Mouse (Mus musculus) midbrain, embryonic 12.5 days (tissue): ENCODE measurements around the gene Coq3. TPM values are rescaled to one million over a fixed set of nuclear protein-coding genes. Genes with fewer than 3 reads are reported as not detected.

Experiments
- ATAC-seq: fragments of 200-750 bp; cut with Nextera tagmentation; 2 replicates; pipeline ENCODE4 v1.8.0; 2017; ENCODE audit warnings: low read depth, moderate TSS enrichment, moderate library complexity; ENCODE audit not compliant: low FRiP score
- H3K27ac ChIP-seq: fragments of 300-500 bp; sonication (generic); replicated peaks from 2 replicates; pipeline ENCODE4 v1.5.1; 2016; ENCODE audit warnings: mild to moderate bottlenecking
- H3K27me3 ChIP-seq: fragments of 300-500 bp; sonication (generic); 2 replicates; pipeline ENCODE4 v1.6.1; 2016; ENCODE audit warnings: mild to moderate bottlenecking
- H3K36me3 ChIP-seq: fragments of 300-500 bp; sonication (generic); 2 replicates; pipeline ENCODE4 v1.6.1; 2016
- H3K4me1 ChIP-seq: fragments of 300-500 bp; sonication (generic); 2 replicates; pipeline ENCODE4 v1.6.1; 2016
- H3K4me2 ChIP-seq: fragments of 300-500 bp; sonication (generic); replicated peaks from 2 replicates; pipeline ENCODE4 v1.6.1; 2016; ENCODE audit warnings: mild to moderate bottlenecking, moderate library complexity
- H3K4me3 ChIP-seq: fragments of 300-500 bp; sonication (generic); 2 replicates; pipeline ENCODE4 v1.5.1; 2016; ENCODE audit warnings: mild to moderate bottlenecking
- H3K9ac ChIP-seq: fragments of 300-500 bp; sonication (generic); replicated peaks from 2 replicates; pipeline ENCODE4 v1.6.1; 2016; ENCODE audit warnings: mild to moderate bottlenecking, moderate library complexity
- H3K9me3 ChIP-seq: fragments of 300-500 bp; sonication (generic); 2 replicates; pipeline ENCODE4 v1.6.1; 2016; ENCODE audit warnings: mild to moderate bottlenecking
- WGBS: fragments of 180-500 bp; shearing (Covaris S2); methylation state at CpG from one replicate; pipeline ENCODE4 v1.1.7; 2016; 5-methylcytosine and 5-hydroxymethylcytosine counted together
- polyA plus RNA-seq: library from polyadenylated mRNA; unstranded; fragments of >200 nt; fragmentation: Nextera tagmentation; extraction: Ambion mirVana; gene quantifications from 2 replicates; pipeline ENCODE4 v1.2.1, GENCODE M21; 2016

The Coq3 gene
- 10.8 and 10.9 TPM in 2 replicates for polyA plus RNA-seq

DNA sequence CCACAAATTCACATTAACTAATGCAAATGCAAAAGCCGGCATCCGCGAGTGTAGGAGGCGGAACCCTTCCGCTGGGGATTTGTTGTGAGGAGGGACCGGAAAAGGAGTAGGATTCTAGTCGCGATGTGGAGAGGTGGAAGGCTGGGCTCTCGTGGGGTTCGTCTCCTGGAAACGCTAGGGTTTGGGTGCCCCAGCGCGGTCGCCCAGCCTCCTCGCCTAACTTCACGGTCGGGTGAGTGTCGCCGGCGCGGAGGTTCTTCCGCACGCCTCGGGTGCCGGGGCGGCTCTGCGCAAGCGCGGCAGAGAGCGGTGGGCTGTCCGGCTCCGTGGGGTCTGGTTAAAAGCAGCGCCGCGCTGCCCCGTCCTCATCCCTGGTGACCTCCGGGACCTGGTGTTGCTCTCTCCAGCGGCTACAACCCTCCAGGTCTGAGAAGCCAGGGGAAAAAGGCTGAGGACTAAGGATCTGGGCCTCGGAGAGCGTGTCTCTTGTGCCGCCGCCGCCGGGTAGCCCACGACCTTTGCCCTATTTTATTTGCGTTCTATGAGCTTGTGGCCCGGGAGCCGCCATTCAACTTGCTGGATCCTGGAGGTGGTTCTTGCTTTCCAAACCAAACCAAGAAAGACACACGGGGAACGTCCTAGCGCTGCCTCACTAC, at the start of gene Coq3:
Gene Coq3, plus strand, starts transcription at position 109 of the 656 bp plus-strand sequence.
- peak; percentile 93 for ATAC-seq
- H3K4me2 ChIP-seq = peak within 1 kb of the TSS; percentile 64
- H3K27ac ChIP-seq = peak within 1 kb of the TSS; percentile 88
- H3K27me3 ChIP-seq = no peaks in the 10 kb centered on the region
- H3K4me3 ChIP-seq = peak within 1 kb of the TSS; percentile 68
- H3K36me3 ChIP-seq = peaks cover 17% of the 10 kb centered on the region; the same call in 1 of the 2 replicates
- under 1% methylated on average over 51 of the region's 51 CpGs for WGBS
- peak within 1 kb of the TSS; percentile 69 for H3K9ac ChIP-seq
- H3K9me3 ChIP-seq = no peaks in the 10 kb centered on the region
- no peaks in the 10 kb centered on the region for H3K4me1 ChIP-seq

DNA sequence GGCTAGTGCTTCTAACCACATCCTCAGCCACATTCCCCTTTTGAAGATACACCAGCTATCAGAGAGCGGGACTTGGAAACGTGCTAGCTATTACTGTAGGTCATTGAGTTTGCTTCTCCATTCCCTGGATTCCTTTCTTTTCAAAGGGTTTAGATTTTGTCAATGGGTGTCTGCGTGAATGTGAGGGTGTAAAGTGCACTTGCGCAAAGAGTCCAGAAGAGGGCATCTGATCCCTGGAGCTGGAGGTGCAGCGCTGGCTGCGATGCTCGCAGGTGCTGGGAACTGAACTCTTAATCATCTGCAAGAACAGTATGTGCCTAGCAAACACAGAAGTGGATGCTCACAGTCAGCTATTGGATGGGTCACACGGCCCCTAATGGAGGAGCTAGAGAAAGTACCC, 46.6 kb upstream of the Coq3 start:
- Histone ChIP-seq H3K36me3 (peaks cover 20% of the 10 kb centered on the region), H3K27me3 (no peaks in the 10 kb centered on the region), H3K27ac (no peak overlapping the region), H3K4me1 (no peaks in the 10 kb centered on the region), H3K4me3 (no peak overlapping the region), H3K9me3 (no peaks in the 10 kb centered on the region), H3K9ac (no peak overlapping the region), H3K4me2 (no peak overlapping the region)
- no peak for ATAC-seq
- 94% methylated on average over 8 of the region's 8 CpGs for WGBS

DNA sequence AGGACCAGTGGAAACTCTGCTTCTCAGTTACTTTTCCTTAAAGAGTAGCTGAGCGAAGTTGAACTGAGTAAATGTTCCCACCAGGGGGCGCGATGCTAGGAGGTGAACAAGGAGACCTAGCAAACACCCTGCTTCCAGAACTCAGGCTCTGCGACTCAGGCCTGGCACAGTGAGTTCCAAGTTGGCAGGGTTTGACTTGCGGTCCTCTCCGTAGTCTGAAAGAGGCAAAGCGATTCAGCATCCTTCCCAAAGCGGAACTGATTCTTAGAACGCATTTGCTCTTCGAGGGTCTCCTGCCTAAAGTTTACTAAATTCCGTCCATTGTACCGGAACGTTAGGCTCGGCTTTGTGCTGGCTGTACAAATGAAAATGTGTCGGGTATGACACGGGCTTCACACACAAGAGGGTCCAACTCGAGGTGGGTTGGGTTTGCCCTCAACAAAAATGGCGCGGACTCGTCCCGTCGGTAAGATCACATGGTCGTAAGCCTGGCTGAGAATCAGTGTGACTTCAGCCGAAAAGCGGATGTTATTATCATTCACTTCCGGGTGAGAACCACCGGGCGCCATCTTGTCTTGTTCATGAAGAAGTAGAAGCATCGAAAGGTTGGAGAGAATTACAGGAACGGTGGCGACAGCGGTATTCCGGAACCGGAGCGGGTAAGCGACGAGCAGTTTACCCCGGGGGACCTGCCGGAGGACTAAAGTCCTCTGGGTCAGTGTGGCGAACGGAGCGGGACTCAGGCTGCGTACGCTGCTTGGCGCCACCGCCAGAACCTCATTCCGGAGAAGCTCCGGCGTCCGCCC, 31.8 kb upstream of the Coq3 start, which contains the start of gene Pnisr:
Gene Pnisr, plus strand, starts transcription at position 103 of the 806 bp plus-strand sequence.
- Histone ChIP-seq H3K9ac (peak within 1 kb of the TSS; percentile 80), H3K9me3 (no peaks in the 10 kb centered on the region), H3K4me2 (peak within 1 kb of the TSS; percentile 56), H3K27ac (peak within 1 kb of the TSS; percentile 96), H3K4me1 (peaks cover 12% of the 10 kb centered on the region), H3K27me3 (no peaks in the 10 kb centered on the region), H3K4me3 (peak within 1 kb of the TSS; percentile 67), H3K36me3 (no peaks in the 10 kb centered on the region)
- WGBS = under 1% methylated on average over 50 of the region's 50 CpGs
- peak; percentile 98 for ATAC-seq

DNA sequence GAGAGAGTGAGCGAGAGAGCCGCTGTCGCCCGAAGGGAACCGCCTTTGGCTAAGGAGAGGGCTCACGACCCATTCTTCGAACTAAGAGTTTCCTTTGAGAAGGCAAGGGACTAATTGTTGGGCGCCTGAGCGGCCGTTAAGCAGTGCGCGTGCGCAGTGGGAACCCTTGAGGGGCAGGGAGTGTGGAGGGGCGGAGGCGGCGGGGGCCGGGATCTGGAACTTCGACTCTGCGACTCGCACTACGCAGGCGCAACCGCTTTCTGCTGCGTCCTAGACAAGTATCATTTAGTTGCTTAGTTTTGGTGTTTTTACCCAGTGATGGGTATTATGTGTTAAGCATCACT, 31.2 kb upstream of the Coq3 start:
- Histone ChIP-seq H3K4me1 (peaks cover 12% of the 10 kb centered on the region), H3K9ac (peak overlapping the region; percentile 80), H3K4me3 (peak overlapping the region; percentile 67), H3K27ac (peak overlapping the region; percentile 96), H3K9me3 (no peaks in the 10 kb centered on the region), H3K27me3 (no peaks in the 10 kb centered on the region), H3K4me2 (peak overlapping the region; percentile 49), H3K36me3 (no peaks in the 10 kb centered on the region)
- ATAC-seq = peak; percentile 84
- WGBS = under 1% methylated on average over 24 of the region's 24 CpGs

DNA sequence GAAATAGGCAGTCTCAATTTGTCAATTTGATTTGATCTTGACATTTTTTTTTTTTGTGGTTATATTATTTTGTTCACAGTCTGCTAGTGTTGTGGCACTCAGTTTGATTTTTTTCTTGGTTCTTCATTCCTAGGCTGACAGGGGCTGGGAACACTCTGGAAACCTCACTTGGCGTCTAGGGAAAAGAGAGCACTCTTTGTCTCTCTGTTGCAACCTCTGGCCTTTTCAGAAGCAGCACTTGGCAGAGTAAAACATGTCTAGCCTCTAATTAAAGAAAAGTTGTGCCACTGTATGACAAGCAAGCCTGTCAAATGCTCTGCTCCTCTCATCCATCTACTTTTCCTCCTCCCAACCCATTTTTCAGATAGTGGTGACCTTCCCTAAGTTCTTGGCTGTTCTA, 22.0 kb upstream of the Coq3 start:
- H3K9ac ChIP-seq = no peak overlapping the region
- peaks cover 59% of the 10 kb centered on the region for H3K36me3 ChIP-seq
- no peak overlapping the region for H3K27ac ChIP-seq
- no peak for ATAC-seq
- H3K4me1 ChIP-seq = no peaks in the 10 kb centered on the region
- no peak overlapping the region for H3K4me3 ChIP-seq
- 63% methylated on average over 1 of the region's 1 CpGs for WGBS
- no peaks in the 10 kb centered on the region for H3K9me3 ChIP-seq
- no peaks in the 10 kb centered on the region for H3K27me3 ChIP-seq
- no peak overlapping the region for H3K4me2 ChIP-seq

DNA sequence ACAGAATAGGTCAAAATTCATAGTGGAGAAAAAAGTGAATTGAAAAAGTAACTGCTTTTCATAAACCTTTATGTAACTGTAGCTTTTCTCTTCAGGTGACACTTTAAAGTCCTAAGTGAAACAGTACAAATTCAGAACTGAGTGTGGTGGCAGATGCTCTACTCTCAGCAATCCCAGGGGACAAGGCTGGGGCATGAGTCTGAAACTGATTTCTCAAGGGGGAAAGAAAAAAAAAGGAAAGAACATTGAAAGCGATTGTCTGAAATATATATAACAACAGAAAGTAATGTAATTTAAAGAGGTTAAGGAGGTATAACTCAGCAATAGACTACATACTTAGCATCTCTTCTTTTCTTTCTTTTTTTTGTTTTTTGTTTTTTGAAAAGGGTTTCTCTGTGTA, 14.2 kb upstream of the Coq3 start:
- Histone ChIP-seq H3K4me2 (no peak overlapping the region), H3K4me3 (no peak overlapping the region), H3K27me3 (no peaks in the 10 kb centered on the region), H3K27ac (no peak overlapping the region), H3K9me3 (no peaks in the 10 kb centered on the region), H3K36me3 (peaks cover 62% of the 10 kb centered on the region), H3K4me1 (no peaks in the 10 kb centered on the region), H3K9ac (no peak overlapping the region)
- ATAC-seq = no peak
- 96% methylated on average over 1 of the region's 1 CpGs for WGBS

DNA sequence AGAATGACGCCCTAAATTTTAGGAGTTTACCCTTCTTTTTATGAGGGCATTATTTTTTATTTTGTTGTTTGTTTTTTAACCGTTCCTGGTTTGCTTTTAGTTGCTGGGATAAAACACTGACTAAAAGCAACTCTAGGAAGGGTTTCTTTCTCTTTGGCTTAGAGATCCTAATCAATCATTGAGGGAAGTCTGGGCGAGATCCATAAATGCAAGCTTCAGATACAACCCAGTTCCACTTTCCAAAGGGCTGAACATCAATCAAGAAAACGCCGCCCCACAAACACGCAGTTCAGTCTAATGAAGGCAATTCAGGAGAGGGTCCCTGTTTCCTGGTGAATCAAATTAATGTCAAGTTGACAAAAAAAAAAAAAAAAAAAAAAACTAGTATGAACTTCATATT, 697 bp upstream of the Coq3 start:
- WGBS = 43% methylated on average over 6 of the region's 6 CpGs
- Histone ChIP-seq H3K9me3 (no peaks in the 10 kb centered on the region), H3K9ac (no peak overlapping the region), H3K27me3 (no peaks in the 10 kb centered on the region), H3K4me3 (peak overlapping the region; percentile 68; the same call in 1 of the 2 replicates), H3K4me2 (peak overlapping the region; percentile 64), H3K36me3 (peaks cover 24% of the 10 kb centered on the region), H3K4me1 (no peaks in the 10 kb centered on the region), H3K27ac (no peak overlapping the region)
- ATAC-seq = no peak

DNA sequence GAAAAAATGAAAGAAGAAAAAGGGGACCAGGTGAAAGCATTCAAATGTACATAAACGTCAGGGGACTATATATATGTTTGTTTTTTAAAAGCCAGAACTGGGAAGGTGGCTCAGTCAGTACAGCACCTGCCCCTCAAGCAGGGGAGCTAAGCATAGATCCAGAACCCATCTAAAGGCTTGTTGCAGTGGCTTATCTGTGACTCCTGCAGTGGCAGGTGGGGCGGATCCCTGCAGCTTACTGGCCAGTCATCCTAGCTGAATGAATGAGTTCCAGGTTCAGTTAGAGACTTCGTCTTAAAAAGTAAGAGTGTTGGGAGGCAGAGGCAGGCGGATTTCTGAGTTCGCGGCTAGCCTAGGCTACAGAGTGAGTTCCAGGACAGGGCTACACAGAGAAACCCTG, 3.3 kb downstream of the Coq3 start:
- H3K36me3 ChIP-seq = no peaks in the 10 kb centered on the region
- H3K27ac ChIP-seq = no peak overlapping the region
- WGBS = 92% methylated on average over 6 of the region's 6 CpGs
- H3K4me3 ChIP-seq = no peak overlapping the region
- no peak overlapping the region for H3K4me2 ChIP-seq
- ATAC-seq = no peak
- H3K4me1 ChIP-seq = no peaks in the 10 kb centered on the region
- H3K27me3 ChIP-seq = no peaks in the 10 kb centered on the region
- H3K9ac ChIP-seq = no peak overlapping the region
- H3K9me3 ChIP-seq = no peaks in the 10 kb centered on the region

DNA sequence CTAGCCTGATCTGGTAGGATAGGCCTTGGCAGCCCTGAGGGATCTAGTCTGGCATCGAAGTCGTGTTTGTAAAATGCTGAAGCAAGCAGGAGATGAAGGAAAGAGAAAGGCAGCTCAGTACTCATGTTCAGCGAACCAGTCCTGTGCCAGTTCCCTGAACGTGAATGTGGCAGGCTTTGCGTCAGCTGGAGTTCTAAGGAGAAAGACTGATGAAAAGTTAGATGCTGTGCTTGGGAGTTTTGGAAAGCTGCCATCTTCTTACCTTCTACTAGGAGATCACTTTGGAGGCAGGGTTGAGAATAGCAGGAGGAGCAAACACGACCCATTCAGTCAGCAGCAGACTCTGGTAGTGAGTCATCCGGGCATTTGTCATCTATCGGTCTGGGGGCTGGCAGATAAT, 6.4 kb downstream of the Coq3 start:
- Histone ChIP-seq H3K4me2 (no peak overlapping the region), H3K27me3 (no peaks in the 10 kb centered on the region), H3K4me3 (no peak overlapping the region), H3K4me1 (no peaks in the 10 kb centered on the region), H3K27ac (no peak overlapping the region), H3K9me3 (no peaks in the 10 kb centered on the region), H3K9ac (no peak overlapping the region), H3K36me3 (no peaks in the 10 kb centered on the region)
- WGBS = 89% methylated on average over 8 of the region's 8 CpGs
- ATAC-seq = no peak

DNA sequence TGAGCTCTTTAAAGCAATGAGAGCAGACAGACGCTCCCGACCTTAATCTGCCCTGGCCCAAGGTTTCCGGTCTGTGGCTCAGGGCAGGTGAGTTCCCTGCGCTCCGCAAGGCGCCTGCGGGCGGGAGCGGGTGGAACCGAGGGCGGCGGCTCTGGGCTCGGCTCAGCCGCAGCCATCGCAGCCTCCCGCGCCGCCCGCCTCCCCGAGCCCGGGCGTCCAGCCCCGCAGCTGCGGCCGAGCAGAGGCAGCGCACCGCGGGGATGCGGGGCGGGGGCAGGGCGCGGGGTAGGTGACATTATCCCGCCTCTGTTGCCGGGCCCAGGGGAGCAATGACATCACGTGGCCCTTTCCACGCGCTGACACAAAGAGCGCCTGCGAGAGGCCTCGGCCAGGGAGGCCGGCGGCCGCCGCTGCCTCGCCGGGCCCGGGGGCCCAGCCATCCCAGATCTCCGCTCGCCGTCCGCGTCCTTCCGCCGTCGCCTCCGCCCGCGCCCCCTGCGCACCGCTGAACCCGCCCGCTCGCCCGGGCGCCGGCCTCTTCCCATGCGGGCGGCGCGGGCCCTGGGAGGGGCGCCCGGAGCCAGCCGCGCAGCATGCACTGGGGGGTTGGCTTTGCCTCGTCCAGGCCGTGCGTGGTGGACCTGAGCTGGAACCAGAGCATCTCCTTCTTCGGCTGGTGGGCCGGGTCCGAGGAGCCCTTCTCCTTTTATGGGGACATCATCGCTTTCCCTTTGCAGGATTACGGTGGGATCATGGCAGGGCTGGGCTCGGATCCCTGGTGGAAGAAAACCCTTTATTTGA, 51.7 kb downstream of the Coq3 start, which contains the start of gene Faxc:
Gene Faxc, plus strand, starts transcription at position 359 of the 801 bp plus-strand sequence.
- ATAC-seq = peak; percentile 92
- Histone ChIP-seq H3K27ac (peak within 1 kb of the TSS; percentile 93), H3K27me3 (no peaks in the 10 kb centered on the region; the same call in 1 of the 2 replicates), H3K9me3 (no peaks in the 10 kb centered on the region), H3K36me3 (peaks cover 1% of the 10 kb centered on the region; the same call in 1 of the 2 replicates), H3K9ac (peak within 1 kb of the TSS; percentile 98), H3K4me1 (peaks cover 21% of the 10 kb centered on the region), H3K4me2 (peak within 1 kb of the TSS; percentile 73), H3K4me3 (peak within 1 kb of the TSS; percentile 82)
- under 1% methylated on average over 77 of the region's 83 CpGs for WGBS

DNA sequence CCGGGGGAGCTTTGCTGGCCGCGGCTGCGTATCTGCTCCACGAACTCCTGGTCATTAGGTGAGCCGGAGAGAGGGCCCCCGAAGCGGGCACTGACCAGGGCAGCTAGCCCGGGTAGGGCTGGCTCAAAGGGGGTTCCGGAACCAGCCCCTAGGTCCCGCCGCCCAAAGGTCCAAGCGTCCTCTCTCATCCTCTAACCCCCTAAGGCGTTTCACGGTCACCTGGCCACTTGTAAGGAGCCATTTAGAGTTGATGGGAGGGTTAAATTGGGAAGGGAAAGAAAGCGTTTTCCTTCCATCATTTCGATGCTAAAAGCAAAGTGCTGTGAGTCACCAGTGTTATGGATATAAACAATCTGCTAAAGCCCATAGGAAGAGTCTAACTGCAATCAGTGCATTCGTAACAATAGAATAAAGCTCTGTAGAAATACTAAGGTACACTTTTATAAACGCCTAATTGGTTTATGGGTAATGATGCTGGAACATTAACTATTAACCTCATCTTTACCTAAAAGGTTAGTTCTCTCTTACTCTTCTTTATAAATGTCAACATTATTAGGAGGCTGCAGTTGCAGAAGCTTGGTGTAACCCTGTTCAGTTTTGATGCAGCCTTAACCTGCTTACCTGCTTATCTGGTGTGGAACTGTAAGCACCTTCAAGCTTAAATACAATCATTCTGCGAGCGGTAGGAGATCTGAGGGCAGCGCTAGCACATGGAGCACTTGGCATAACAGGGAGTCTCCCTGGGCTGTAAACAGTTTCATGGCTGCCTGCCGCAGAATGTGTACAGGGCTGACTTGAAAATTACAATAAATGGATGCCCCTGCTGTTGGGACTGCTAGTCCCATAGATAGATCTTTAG, 52.5 kb downstream of the Coq3 start:
- peak overlapping the region; percentile 98 for H3K9ac ChIP-seq
- no peaks in the 10 kb centered on the region; the same call in 1 of the 2 replicates for H3K27me3 ChIP-seq
- H3K4me1 ChIP-seq = peaks cover 21% of the 10 kb centered on the region
- peaks cover 9% of the 10 kb centered on the region for H3K36me3 ChIP-seq
- peak overlapping the region; percentile 93 for H3K27ac ChIP-seq
- H3K4me2 ChIP-seq = peak overlapping the region; percentile 73
- peak overlapping the region; percentile 82 for H3K4me3 ChIP-seq
- ATAC-seq = peak; percentile 36; the same call in 1 of the 2 replicates
- H3K9me3 ChIP-seq = no peaks in the 10 kb centered on the region
- WGBS = 14% methylated on average over 23 of the region's 23 CpGs
